Mouse (Mus musculus) activated CD4-positive, CD25-positive, alpha-beta regulatory T cell, adult 4 months (primary cell): ENCODE data around the gene Cotl1. TPM values are rescaled to one million over a fixed set of nuclear protein-coding genes. Genes with fewer than 3 reads are reported as not detected.

Source experiments
- ATAC-seq: one replicate; pipeline ENCODE4 v1.8.0; 2017
- polyA plus RNA-seq, 2 experiments: library from polyadenylated mRNA; unstranded; fragments of 100-300 nt; shearing (Covaris generic); gene quantifications; one replicate each; pipeline ENCODE4 v1.2.1; 2017

Gene Cotl1
- polyA plus RNA-seq, 2 experiments from 2014 or later = 219 to 262 TPM

GRCm38 (mm10) chr8:119816219-119816618 lies 24.1 kb downstream of the Cotl1 start:
- ATAC-seq = no peak

DNA sequence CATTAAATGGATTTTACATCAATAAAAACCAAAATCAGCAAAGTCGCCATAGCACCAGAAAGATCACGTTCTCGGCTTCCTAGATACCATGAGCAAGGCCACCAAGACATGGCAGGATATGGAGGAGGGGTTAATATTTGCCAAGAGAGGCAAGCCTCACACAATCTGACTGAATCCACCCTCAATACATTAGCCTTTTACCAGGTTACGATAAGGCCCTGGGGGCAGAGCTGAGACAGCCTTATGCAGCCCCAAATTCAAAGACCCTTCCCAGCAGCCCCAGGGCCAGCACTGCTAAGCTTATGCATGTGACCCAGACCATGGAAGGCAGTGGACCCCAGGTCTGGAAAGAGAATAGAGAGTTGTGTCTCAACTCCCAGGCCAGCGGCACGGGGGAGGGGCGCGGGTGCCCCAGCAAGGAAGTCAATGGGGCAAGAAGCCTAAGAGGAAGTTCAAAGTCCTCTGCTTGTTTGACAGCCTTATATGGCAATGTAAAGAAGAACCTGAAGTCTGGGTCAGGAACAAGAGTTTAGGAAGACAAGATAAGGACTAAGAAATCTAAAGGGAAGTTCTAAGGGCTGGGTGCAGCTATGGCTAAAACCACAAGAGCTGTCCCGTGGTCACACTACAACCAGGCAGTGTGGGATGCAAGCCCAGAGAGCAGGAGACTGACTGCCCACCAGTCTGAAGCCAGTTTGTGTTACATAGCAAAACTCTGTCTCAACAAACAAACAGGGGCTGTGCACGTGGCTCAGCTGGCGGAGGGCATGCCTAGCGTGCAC lies 27.5 kb downstream of the Cotl1 start:
- peak; percentile 55 for ATAC-seq

DNA sequence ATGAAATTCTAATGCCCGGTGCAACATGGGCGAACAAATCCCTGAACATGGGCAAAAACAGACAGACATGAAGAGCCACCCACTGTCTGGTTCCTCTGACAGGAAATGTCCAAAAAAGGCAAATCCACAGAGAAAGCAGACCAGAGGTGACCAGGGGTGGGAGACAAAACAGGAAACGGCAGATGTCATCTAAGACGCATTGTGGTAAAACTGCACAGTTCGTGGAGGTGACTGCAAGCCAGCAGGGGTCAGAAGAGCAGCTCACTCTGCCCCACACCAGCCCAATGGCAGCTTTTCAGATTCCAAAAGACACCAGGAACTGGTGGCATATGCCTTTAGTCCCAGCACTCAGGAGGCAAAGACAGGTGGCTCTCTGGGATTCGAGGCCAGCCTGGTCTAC lies 28.4 kb downstream of the Cotl1 start:
- ATAC-seq = peak; percentile 68

GRCm38 (mm10) chr8:119810953-119811499 lies 29.3 kb downstream of the Cotl1 start:
- no peak for ATAC-seq

DNA sequence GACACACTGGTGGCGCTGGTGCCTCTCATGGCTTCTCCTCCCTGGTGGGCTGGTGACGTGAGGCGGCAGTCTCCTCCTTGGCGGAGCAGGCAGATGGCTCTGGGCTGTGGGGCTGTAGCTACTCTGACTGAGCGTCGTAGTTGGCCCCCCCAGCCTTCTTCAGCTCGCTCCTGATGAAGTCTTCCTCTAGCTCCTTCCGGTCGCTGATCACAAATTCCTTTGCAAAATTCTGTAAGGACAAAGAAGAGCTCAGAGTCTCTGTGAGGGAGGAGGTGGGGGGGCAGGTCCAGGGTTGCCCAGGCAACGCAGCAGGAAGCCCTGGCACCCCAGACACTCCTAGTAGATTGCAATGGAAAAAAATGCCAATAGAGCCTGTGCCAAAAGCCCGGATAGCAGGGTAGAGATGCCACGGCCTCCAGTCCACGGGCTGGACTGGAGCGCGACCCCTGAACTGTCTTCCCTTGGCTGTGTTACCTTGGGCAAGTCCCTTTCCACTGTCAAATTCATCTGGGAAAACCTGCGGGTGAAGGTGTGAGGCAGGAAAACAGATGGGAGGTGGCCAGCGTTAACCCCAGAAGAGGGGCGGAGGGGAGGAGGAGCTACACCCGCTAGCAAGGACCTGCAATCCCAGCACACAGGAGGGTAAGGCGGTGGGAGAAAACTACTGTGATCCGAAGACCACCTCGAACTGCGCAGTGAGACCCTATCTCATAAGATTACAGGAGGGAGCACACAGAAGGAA lies 30.0 kb downstream of the Cotl1 start:
- ATAC-seq = no peak

DNA sequence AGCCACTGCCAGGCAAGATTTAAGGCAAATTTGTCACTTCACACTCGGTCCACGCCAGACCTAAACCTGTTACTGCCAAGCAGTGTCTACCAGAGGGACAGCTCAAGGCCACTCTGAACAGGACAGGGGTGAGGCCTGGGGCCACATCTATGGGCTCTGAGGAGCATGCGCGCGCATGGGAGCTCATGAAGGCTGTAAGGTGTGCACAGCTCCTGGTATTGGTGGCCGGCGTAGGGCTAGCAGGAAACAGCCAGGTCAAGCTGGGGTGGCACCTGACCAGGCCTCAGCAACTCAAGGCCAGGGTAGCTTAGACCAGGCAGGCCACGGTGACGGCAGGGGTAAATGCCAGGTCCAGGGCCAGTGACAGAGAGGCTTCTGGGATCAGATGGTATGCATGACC lies 30.7 kb downstream of the Cotl1 start:
- ATAC-seq = no peak

DNA sequence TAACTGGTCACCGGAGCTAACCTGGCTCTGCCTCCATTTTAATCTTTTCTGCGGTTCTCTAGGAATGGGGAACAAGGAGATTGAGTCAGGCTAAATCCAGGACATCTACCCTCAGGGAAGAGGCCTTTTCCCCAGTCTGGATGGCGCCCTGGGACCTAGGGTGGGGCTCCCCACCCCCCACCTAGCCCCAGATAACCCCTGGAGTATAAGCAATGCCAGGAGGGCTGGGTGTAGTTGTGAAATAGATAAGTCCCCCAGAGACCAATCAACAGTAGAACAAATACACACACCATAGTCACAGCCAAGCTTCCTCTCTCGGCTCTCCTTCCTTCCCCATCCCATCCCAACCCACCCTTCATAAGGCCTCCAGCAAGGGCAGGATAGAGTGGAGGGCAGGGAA lies 32.7 kb downstream of the Cotl1 start:
- ATAC-seq = no peak

- ATAC-seq = peak; percentile 11
Measured at GRCm38 (mm10) chr8:119806422-119807263, 33.7 kb downstream of the Cotl1 start.

DNA sequence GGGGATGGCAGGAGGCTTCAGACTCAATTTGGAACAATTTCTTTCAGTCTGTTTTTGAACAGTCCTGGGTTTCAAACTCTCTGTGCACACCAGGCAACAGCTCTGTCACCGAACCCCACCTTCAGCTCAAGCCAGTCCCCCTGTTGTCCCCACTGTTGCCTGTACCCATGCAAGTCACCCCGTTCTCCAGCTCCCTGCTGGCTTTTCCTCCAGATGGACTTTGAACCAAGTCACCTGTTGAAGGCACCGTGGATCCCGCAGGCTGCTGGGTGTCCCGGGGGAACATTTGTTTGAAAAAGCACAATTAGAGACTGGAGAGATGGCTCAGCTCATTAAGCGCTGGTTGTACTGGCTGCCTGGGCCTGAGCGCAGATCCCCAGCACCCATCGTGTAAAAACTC lies 35.1 kb downstream of the Cotl1 start:
- no peak for ATAC-seq

DNA sequence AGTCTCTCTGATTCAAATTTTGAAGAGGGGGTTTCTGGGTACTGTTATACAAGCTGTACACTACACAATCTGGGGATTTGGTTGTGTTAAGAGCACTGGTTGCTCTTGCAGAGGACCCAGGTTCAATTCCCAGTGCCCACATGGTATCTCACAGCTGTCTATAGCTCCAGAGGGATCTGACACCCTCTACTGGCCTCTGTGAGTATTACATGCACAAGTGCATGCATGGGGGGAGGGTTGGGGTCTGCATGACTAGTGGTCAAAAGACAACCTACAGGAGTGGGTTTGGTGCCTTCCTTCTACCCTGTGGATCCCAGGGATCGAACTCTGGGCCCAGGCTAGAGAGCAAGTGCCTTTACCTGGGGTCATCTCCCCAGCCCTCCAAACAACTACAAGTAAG lies 37.8 kb downstream of the Cotl1 start:
- no peak for ATAC-seq

GRCm38 (mm10) chr8:119801168-119801567 lies 39.2 kb downstream of the Cotl1 start:
- no peak for ATAC-seq

DNA sequence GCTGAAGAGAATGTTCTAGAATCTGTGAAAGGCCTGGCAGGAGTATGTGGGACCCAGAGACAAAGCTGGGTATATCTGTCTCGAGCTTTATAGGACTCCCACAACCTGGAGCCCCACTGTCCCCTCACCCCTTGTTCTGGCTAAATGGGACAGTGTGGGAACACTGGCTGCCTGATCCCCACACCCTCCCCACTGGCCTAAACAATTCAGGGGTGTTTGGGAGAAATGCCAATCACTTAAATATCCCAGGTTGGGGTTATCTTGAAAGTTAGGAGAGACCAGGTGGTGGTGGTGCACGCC lies 41.4 kb downstream of the Cotl1 start:
- ATAC-seq = no peak

GRCm38 (mm10) chr8:119798170-119798964 lies 42.0 kb downstream of the Cotl1 start:
- peak; percentile 70 for ATAC-seq

GRCm38 (mm10) chr8:119795651-119796050 lies 44.7 kb downstream of the Cotl1 start:
- peak; percentile 24 for ATAC-seq

- no peak for ATAC-seq
Measured at GRCm38 (mm10) chr8:119794689-119795088, 45.7 kb downstream of the Cotl1 start.

- ATAC-seq = no peak
Measured at GRCm38 (mm10) chr8:119791804-119792704, 48.3 kb downstream of the Cotl1 start.

- peak; percentile 44 for ATAC-seq
Measured at GRCm38 (mm10) chr8:119789581-119789980, 50.8 kb downstream of the Cotl1 start.

DNA sequence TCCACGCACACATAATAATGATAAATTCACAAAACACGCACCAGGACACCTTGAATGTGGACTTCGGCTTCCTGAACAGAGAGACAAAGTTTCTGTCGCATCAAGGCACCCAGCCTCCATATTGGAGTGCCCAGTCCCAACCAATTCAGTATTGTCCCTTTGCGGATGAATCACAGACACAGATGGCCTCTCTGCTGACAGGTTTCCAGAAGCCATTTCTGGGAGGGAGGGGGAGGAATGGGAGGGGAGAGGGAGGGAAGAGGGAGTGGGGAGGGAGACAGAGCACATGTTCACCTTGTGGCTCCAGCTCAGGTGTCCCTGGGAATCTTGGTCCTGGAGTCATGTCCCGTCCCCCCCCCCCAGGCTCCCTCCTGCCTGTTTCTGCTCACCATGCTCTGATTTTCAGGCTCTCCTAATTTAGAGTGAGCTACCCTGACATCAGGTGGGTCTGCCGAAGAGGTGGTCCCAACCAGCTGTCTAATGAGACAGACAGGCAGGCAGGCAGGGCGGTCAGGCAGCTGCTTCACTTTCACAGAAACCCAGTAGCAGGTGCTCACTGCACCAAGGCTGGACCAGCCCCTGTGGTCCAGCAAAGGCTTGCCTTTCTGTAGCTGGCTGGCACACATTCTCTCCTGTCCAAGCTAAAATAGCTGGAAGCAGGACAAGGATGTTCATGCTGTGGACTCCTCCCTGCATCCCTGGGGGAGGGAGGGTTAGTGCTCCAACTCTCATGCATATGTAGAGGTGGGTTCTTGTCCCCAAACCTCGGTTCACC lies 51.5 kb downstream of the Cotl1 start:
- no peak for ATAC-seq

DNA sequence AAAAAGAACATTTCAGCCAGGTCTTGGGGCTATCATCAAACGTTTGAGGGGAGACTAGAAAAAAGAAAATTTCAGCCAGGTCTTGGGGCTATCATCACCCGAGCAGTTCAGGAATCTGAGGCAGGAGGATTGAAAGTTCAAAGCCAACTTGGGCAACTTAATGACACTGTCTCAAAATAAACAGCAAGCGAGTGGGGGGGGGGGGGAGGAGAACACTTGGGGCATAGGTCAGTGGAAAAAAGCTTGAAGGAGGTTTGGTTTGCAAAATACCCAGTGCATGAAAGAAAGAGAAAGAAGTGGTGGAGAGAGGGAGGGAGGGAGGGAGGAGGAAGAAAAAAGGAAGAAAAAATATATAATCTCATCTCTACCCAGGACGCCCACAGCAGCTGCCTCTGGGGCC lies 53.0 kb downstream of the Cotl1 start:
- ATAC-seq = no peak

DNA sequence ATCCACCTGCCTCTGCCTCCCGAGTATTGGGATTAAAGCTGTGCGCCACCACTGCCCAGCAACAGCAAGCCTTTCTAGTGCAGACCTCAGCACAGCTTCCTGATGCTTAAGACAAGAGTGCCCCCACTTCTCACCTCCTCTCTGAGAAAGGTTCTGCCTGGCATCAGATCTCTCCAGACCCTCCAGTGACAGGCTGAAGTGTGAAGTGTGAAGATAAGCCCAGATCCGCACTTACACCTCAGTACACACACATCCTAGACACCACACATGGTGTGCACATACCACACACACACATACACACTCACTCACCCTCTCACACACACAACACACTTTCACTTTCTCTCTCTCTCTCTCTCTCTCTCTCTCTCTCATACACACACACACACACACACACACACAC lies 53.5 kb downstream of the Cotl1 start:
- ATAC-seq = peak; percentile 10
